Mouse (Mus musculus) 3134 (cell line): Measurements from ENCODE around the gene Nadk.

ENCODE experiments used
- DNase-seq: peaks from one replicate; pipeline ENCODE4 v3.0.0-alpha.2; 2011; ENCODE audit warnings: low spot score; ENCODE audit not compliant: insufficient read length; ENCODE audit errors: extremely low read depth

Nadk gene

GRCm38 (mm10) chr4:155601091-155601996 is 39.2 kb downstream of the Nadk start, which contains the start of gene Slc35e2:
TSS of gene Slc35e2 (plus strand) at chr4:155601416.
- peak; percentile 90 for DNase-seq

- no peak for DNase-seq
Measured at GRCm38 (mm10) chr4:155601997-155602456, 39.8 kb downstream of the Nadk start.

- DNase-seq, result no peak
Measured at GRCm38 (mm10) chr4:155602753-155603152, 40.6 kb downstream of the Nadk start.

- DNase-seq, result no peak
Measured at GRCm38 (mm10) chr4:155603801-155604200, 41.6 kb downstream of the Nadk start.

- DNase-seq, result no peak
Measured at GRCm38 (mm10) chr4:155605132-155605531, 43.0 kb downstream of the Nadk start.

- no peak for DNase-seq
Measured at GRCm38 (mm10) chr4:155606825-155607224, 44.6 kb downstream of the Nadk start.

- no peak for DNase-seq
Measured at GRCm38 (mm10) chr4:155611860-155612259, 49.7 kb downstream of the Nadk start.

GRCm38 (mm10) chr4:155613264-155613663 is 51.1 kb downstream of the Nadk start:
- DNase-seq, result no peak

- DNase-seq, result no peak
Measured at GRCm38 (mm10) chr4:155618321-155618720, 56.1 kb downstream of the Nadk start.

GRCm38 (mm10) chr4:155624338-155625291 is 62.4 kb downstream of the Nadk start, which contains the start of gene Cdk11b:
TSS of gene Cdk11b (plus strand) at chr4:155624854.
- peak; percentile 95 for DNase-seq

- DNase-seq, result no peak
Measured at GRCm38 (mm10) chr4:155630267-155630666, 68.1 kb downstream of the Nadk start.

GRCm38 (mm10) chr4:155635766-155636499 is 73.8 kb downstream of the Nadk start:
- DNase-seq, result no peak
